Mouse (Mus musculus) CD8-positive naive resting alpha-beta T cell, adult 2 months (primary cell): ENCODE results near the gene Hist1h3f.
A peak's percentile ranks its signal among the peaks of the same experiment; 100 is the strongest.
"Not testable (repeated sequence)": the region's sequence is repeated elsewhere in the genome, so short reads cannot be mapped to it uniquely, and the experiment has no call there.

ENCODE experiments used
- DNase-seq, 2 experiments: peaks; one replicate each; pipeline ENCODE4 v3.0.0; 2022; ENCODE audit warnings: low read depth in 2 of 2, low spot score in 2 of 2

The Hist1h3f gene

GRCm38 (mm10) chr13:23561531-23561882, 17.7 kb downstream of the Hist1h3f start:
- DNase-seq = not testable (repeated sequence)

GRCm38 (mm10) chr13:23561883-23562659, 18.2 kb downstream of the Hist1h3f start, which contains the start of gene Hist1h3e:
Hist1h3e (minus strand) TSS chr13:23562369.
- DNase-seq = peak; percentile 89 to 90

- DNase-seq = peak in 1 of 2 experiments; percentile 28
Observed at GRCm38 (mm10) chr13:23562699-23563462, 19.0 kb downstream of the Hist1h3f start.

- DNase-seq = no peak
Observed at GRCm38 (mm10) chr13:23564482-23564881, 20.6 kb downstream of the Hist1h3f start.

- DNase-seq = not testable (repeated sequence)
Observed at GRCm38 (mm10) chr13:23570261-23571021, 26.6 kb downstream of the Hist1h3f start.

GRCm38 (mm10) chr13:23571022-23571503, 27.2 kb downstream of the Hist1h3f start, which contains the start of the genes Hist1h2ae and Hist1h2bg:
Hist1h2ae (minus strand) TSS chr13:23571220.
Hist1h2bg (plus strand) TSS chr13:23571396.
- peak; percentile 48 to 67 for DNase-seq

- not testable (repeated sequence) for DNase-seq
Observed at GRCm38 (mm10) chr13:23571504-23572217, 27.8 kb downstream of the Hist1h3f start.

- DNase-seq = no peak
Observed at GRCm38 (mm10) chr13:23572218-23573033, 28.6 kb downstream of the Hist1h3f start.

- not testable (repeated sequence) for DNase-seq
Observed at GRCm38 (mm10) chr13:23573034-23573897, 29.4 kb downstream of the Hist1h3f start.

GRCm38 (mm10) chr13:23573898-23574524, 30.2 kb downstream of the Hist1h3f start, which contains the start of the genes Hist1h2bf and Hist1h2ad:
Hist1h2bf (minus strand) TSS chr13:23574196.
Hist1h2ad (plus strand) TSS chr13:23574381.
- peak; percentile 68 to 76 for DNase-seq

GRCm38 (mm10) chr13:23574546-23575170, 30.8 kb downstream of the Hist1h3f start:
- not testable (repeated sequence) for DNase-seq

- DNase-seq = no peak
Observed at GRCm38 (mm10) chr13:23575271-23575851, 31.5 kb downstream of the Hist1h3f start, which contains the start of gene Hist1h3d. Hist1h3d (plus strand) TSS chr13:23575763.

- DNase-seq = not testable (repeated sequence)
Observed at GRCm38 (mm10) chr13:23575864-23576313, 32.0 kb downstream of the Hist1h3f start.

- no peak for DNase-seq
Observed at GRCm38 (mm10) chr13:23576351-23576881, 32.6 kb downstream of the Hist1h3f start.

GRCm38 (mm10) chr13:23576906-23577639, 33.2 kb downstream of the Hist1h3f start:
- DNase-seq = no peak

- no peak for DNase-seq
Observed at GRCm38 (mm10) chr13:23577835-23578234, 34.0 kb downstream of the Hist1h3f start.
